Mouse (Mus musculus): ENCODE measurements at regions not wholly inside any gene's neighbourhood (a gene's known extent, or its start where the extent isn't known, plus 50 kb on each side); places are given as distances from the start of the nearest gene placed in this dataset.

- TF ChIP-seq POLR2A (IDR thresholded peaks at IDR 0.05; ENCODE audit: insufficient read depth, low read depth, low read length) (no peak), EP300 (IDR thresholded peaks at IDR 0.05; ENCODE audit: insufficient read depth, low read depth, low read length) (no peak)
Observed at GRCm38 (mm10) chr10:99681932-99682331, 77.5 kb downstream of the Csl start.
